ENCODE assay signal across 15 mouse cellular contexts in genomic region chr10:19309681-19310395, GRCm38 (mm10). TPM values are rescaled to one million over a fixed set of nuclear protein-coding genes. Genes with fewer than 3 reads are reported as not detected.
DNase-seq lines count a peak whose midpoint lies in the region; ATAC-seq and TF ChIP-seq lines count a peak whose summit lies in the region.
"Had no signal": no experiment of that assay in that cellular context is flagged by ENCODE, and none has a peak within 500 bp of the region (broad histone marks: within the 10 kb centered on the region; RNA-seq: fewer than 3 reads in every experiment).

No protein-coding gene starts in this region.

- WGBS in hindbrain, embryonic 10.5 days, result 17% methylated on average over 5 of the region's 5 CpGs
- WGBS in midbrain, embryonic 14.5 days, result 7% methylated on average over 5 of the region's 5 CpGs
- 33% methylated on average over 5 of the region's 5 CpGs for WGBS in stomach, postnatal 0 days
- WGBS in cerebellum, adult 2 months, result 32% methylated on average over 5 of the region's 5 CpGs

- H3K9ac ChIP-seq in midbrain, embryonic 14.5 days (replicated peaks; ENCODE audit: low read length), result no peak overlapping the region; the same call in 1 of the 2 replicates
- no peak overlapping the region for H3K9ac ChIP-seq in stomach, postnatal 0 days (ENCODE audit: low read length)
- H3K9ac ChIP-seq: limb, embryonic 15.5 days had no signal

- TF ChIP-seq EP300 in stomach, postnatal 0 days (optimal IDR thresholded peaks at IDR 0.05), result no peak

- peak; percentile 3 for DNase-seq in right cerebral cortex, postnatal 4 days
- no peak for DNase-seq in right cerebral cortex, postnatal 25 days
- DNase-seq in hindbrain, embryonic 10.5 days (ENCODE audit: low spot score), result peak; percentile 65
- peak; percentile 76 for DNase-seq in midbrain, embryonic 14.5 days
- DNase-seq in stomach, postnatal 0 days (ENCODE audit: low spot score), result no peak
- DNase-seq in cerebellum, adult 2 months, result no peak
- DNase-seq in kidney, adult 8-10 months, result no peak
- DNase-seq in cerebellum, adult 11-12 months, result no peak
- DNase-seq: adrenal gland, postnatal 10 days; cerebellum, adult 9-11 months; heart, postnatal 14 days; lung, postnatal 14 days had no signal

- no peak for TF ChIP-seq POLR2A in cerebellum, adult 2 months (IDR thresholded peaks at IDR 0.05; ENCODE audit: borderline replicate concordance, insufficient read depth, low read length)

- H3K27ac ChIP-seq in hindbrain, embryonic 10.5 days, result peak overlapping the region; percentile 70
- 0 out of 2 replicates have a peak overlapping the region, but pooled peaks have one; percentile 49 for H3K27ac ChIP-seq in midbrain, embryonic 14.5 days (replicated peaks; ENCODE audit: low read depth, low read length)
- H3K27ac ChIP-seq in stomach, postnatal 0 days (replicated peaks), result no peak overlapping the region
- H3K27ac ChIP-seq in cerebellum, adult 2 months (ENCODE audit: insufficient read depth, low read length), result no peak overlapping the region
- H3K27ac ChIP-seq: limb, embryonic 15.5 days had no signal

- H3K36me3 ChIP-seq in hindbrain, embryonic 10.5 days, result no peaks in the 10 kb centered on the region
- H3K36me3 ChIP-seq in midbrain, embryonic 14.5 days (ENCODE audit: control insufficient read depth, insufficient read depth, low read length), result no peaks in the 10 kb centered on the region
- no peaks in the 10 kb centered on the region for H3K36me3 ChIP-seq in stomach, postnatal 0 days (ENCODE audit: control insufficient read depth, insufficient read depth, low read length)
- H3K36me3 ChIP-seq: limb, embryonic 15.5 days had no signal

- H3K9me3 ChIP-seq in hindbrain, embryonic 10.5 days, result no peaks in the 10 kb centered on the region
- H3K9me3 ChIP-seq in midbrain, embryonic 14.5 days (ENCODE audit: control insufficient read depth, low read length), result no peaks in the 10 kb centered on the region
- H3K9me3 ChIP-seq in stomach, postnatal 0 days (ENCODE audit: control insufficient read depth, low read length), result no peaks in the 10 kb centered on the region
- H3K9me3 ChIP-seq: limb, embryonic 15.5 days had no signal

- ATAC-seq in midbrain, embryonic 14.5 days (ENCODE audit: low FRiP score, low TSS enrichment), result peak; percentile 94
- no peak for ATAC-seq in stomach, postnatal 0 days (ENCODE audit: low FRiP score, low TSS enrichment)

- no peak overlapping the region; the same call in 1 of the 2 replicates for H3K4me3 ChIP-seq in hindbrain, embryonic 10.5 days
- no peak overlapping the region for H3K4me3 ChIP-seq in midbrain, embryonic 14.5 days (replicated peaks; ENCODE audit: low read depth, low read length)
- no peak overlapping the region for H3K4me3 ChIP-seq in stomach, postnatal 0 days (ENCODE audit: low read depth, low read length)
- no peak overlapping the region for H3K4me3 ChIP-seq in cerebellum, adult 2 months (replicated peaks; ENCODE audit: insufficient read depth, low read depth, low read length)
- H3K4me3 ChIP-seq: limb, embryonic 15.5 days had no signal

- TF ChIP-seq CTCF in stomach, postnatal 0 days (IDR thresholded peaks at IDR 0.05; ENCODE audit: low read depth), result no peak
- no peak for TF ChIP-seq CTCF in cerebellum, adult 2 months (IDR thresholded peaks at IDR 0.05; ENCODE audit: borderline replicate concordance, insufficient read depth, low read depth, low read length)

- H3K4me1 ChIP-seq in hindbrain, embryonic 10.5 days (replicated peaks), result peaks cover 18% of the 10 kb centered on the region
- peaks cover 17% of the 10 kb centered on the region for H3K4me1 ChIP-seq in midbrain, embryonic 14.5 days (ENCODE audit: control insufficient read depth, insufficient read depth, low read length)
- no peaks in the 10 kb centered on the region for H3K4me1 ChIP-seq in stomach, postnatal 0 days (replicated peaks; ENCODE audit: control insufficient read depth, insufficient read depth)
- H3K4me1 ChIP-seq in cerebellum, adult 2 months (ENCODE audit: control insufficient read depth, insufficient read depth, low read length), result no peaks in the 10 kb centered on the region
- H3K4me1 ChIP-seq: limb, embryonic 15.5 days had no signal

- H3K27me3 ChIP-seq in hindbrain, embryonic 10.5 days (ENCODE audit: insufficient read depth, poor library complexity, severe bottlenecking), result peaks cover 7% of the 10 kb centered on the region; the same call in 1 of the 2 replicates
- H3K27me3 ChIP-seq in midbrain, embryonic 14.5 days (ENCODE audit: control insufficient read depth, insufficient read depth, low read length), result no peaks in the 10 kb centered on the region
- H3K27me3 ChIP-seq in stomach, postnatal 0 days (ENCODE audit: control insufficient read depth, insufficient read depth, low read length), result no peaks in the 10 kb centered on the region
- no peaks in the 10 kb centered on the region for H3K27me3 ChIP-seq in cerebellum, adult 2 months (ENCODE audit: control insufficient read depth, insufficient read depth, low read length)
- H3K27me3 ChIP-seq: limb, embryonic 15.5 days had no signal

- H3K4me2 ChIP-seq in midbrain, embryonic 14.5 days (ENCODE audit: low read length), result peak overlapping the region; percentile 34
- no peak overlapping the region for H3K4me2 ChIP-seq in stomach, postnatal 0 days (replicated peaks; ENCODE audit: low read depth)
- H3K4me2 ChIP-seq: limb, embryonic 15.5 days had no signal

RNA-seq across cellular contexts. Expression of gene Olig3, which starts 46.5 kb away (rescaled TPM):
- 82.0 and 99.1 TPM in 2 replicates for polyA plus RNA-seq in hindbrain, embryonic 10.5 days (2016; fragmentation: Nextera tagmentation; extraction: Ambion mirVana)
- 1.7 and 2.0 TPM in 2 replicates for polyA plus RNA-seq in midbrain, embryonic 14.5 days (2014; fragmentation: Nextera tagmentation; extraction: Ambion mirVana)
- polyA plus RNA-seq in stomach, postnatal 0 days (2015; fragmentation: Nextera tagmentation; extraction: Ambion mirVana), result 0.05 TPM in 1 of 2 replicates, not detected in the other
- polyA plus RNA-seq in cerebellum, adult 2 months (2012; rRNA removed), result 0.14 and 0.28 TPM in 2 replicates
- polyA plus RNA-seq: C2C12; kidney, embryonic 16.5 days; limb, embryonic 15.5 days had no signal

Comparison
In these comparisons a context has a peak if more than half of its experiments do, and no peak if none do; other contexts are left out.
1. DNase-seq: peak in right cerebral cortex, postnatal 4 days (single experiment), hindbrain, embryonic 10.5 days (single experiment) and midbrain, embryonic 14.5 days (single experiment); none in right cerebral cortex, postnatal 25 days (single experiment), stomach, postnatal 0 days (single experiment), cerebellum, adult 2 months (0 of 2), kidney, adult 8-10 months (0 of 2) and cerebellum, adult 11-12 months (single experiment).
2. H3K27ac ChIP-seq: peak in hindbrain, embryonic 10.5 days (single experiment) and midbrain, embryonic 14.5 days (single experiment); none in stomach, postnatal 0 days (single experiment) and cerebellum, adult 2 months (single experiment).
3. RNA of gene Olig3, which starts 46.5 kb away (polyA plus RNA-seq): 82.0 to 99.1 TPM in hindbrain, embryonic 10.5 days; 1.7 to 2.0 TPM in midbrain, embryonic 14.5 days, 0.14 to 0.28 TPM in cerebellum, adult 2 months and 0.05 TPM in stomach, postnatal 0 days; every median in the first group is over 10 times any median in the second.